Mouse (Mus musculus): Measurements from ENCODE around the gene Lrmda. TPM values are rescaled to one million over a fixed set of nuclear protein-coding genes. Genes with fewer than 3 reads are reported as not detected.

Lrmda gene
- polyA plus RNA-seq, 1 experiment from 2014 or later: 0.60 TPM

DNA sequence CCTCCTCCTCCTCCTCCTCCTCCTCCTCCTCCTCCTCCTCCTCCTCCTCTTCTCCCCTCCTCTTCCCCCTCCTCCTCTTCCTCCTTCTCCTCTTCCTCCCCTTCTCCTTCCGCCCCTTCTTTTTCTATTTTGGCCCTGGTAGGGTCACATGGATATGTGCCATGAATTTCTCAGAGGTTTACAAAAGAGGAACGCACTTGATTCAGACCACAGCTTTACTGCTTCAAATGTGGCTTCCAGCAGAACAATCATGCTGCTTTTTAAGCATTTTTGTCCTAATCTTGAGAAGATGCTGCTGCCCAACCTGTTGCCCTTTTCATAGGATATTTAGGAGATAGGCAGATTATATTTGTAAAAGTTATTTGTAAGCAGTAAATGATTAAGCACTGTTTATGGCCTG lies 903.7 kb downstream of the Lrmda start:
- Histone ChIP-seq H3K27me3 (replicated peaks) (no peaks in the 10 kb centered on the region), H3K36me3 (no peaks in the 10 kb centered on the region), H3K4me3 (no peak overlapping the region), H3K27ac (replicated peaks) (no peak overlapping the region), H3K9ac (no peak overlapping the region), H3K4me1 (no peaks in the 10 kb centered on the region), H3K9me3 (no peaks in the 10 kb centered on the region), H3K4me2 (no peak overlapping the region)
- no peak for ATAC-seq (ENCODE audit: extremely low read depth, insufficient number of reproducible peaks, low FRiP score, low TSS enrichment)
- 67% methylated on average over 1 of the region's 2 CpGs for WGBS

DNA sequence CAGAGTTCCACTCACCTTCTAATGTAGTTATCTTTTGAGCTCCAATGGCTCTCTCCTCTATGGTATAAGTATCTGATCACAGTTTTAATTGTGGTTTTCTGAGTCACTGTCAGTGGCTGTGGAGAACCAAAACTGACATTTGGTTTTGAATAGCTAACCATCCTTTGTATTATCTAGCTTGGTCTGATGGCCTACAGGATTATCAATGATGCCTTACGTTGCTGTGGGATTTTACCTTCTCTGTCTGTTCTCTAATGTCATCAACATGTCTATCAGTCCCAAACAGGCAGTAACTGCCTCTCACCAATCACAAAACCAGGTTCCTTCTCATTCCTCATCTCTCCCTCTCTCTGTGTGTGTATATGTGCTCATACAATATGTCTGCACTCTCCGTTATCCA lies 908.8 kb downstream of the Lrmda start:
- H3K4me3 ChIP-seq: no peak overlapping the region
- H3K36me3 ChIP-seq: no peaks in the 10 kb centered on the region
- H3K4me2 ChIP-seq: no peak overlapping the region
- H3K27me3 ChIP-seq (replicated peaks): no peaks in the 10 kb centered on the region
- no peaks in the 10 kb centered on the region for H3K9me3 ChIP-seq
- no peak for ATAC-seq (ENCODE audit: extremely low read depth, insufficient number of reproducible peaks, low FRiP score, low TSS enrichment)
- no peak overlapping the region for H3K9ac ChIP-seq
- WGBS: 81% methylated on average over 2 of the region's 2 CpGs
- H3K4me1 ChIP-seq: 0 out of 2 replicates have a peak, but pooled peaks cover 5% of the 10 kb centered on the region
- H3K27ac ChIP-seq (replicated peaks): no peak overlapping the region

DNA sequence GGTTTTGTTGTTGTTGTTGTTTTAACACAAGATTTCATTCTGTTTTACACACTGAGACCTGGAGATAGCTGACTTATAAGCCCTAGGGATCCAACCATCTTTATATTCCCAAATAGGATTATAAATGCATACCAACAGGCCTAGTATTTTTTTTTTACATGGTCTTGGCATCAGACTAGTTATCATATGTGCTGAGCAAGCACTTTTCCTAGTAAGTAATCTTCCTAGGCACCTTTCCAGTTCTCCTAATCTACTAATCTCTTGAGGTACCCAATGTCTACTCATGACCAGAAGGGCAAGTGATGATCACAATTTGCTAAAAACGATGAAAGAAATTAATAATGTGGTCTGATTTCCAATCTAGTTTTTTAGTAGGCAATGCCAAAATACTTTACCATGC lies 909.2 kb downstream of the Lrmda start:
- 0 out of 2 replicates have a peak, but pooled peaks cover 5% of the 10 kb centered on the region for H3K4me1 ChIP-seq
- no peak overlapping the region for H3K4me2 ChIP-seq
- no peak overlapping the region for H3K4me3 ChIP-seq
- no peak overlapping the region for H3K9ac ChIP-seq
- H3K27me3 ChIP-seq (replicated peaks): no peaks in the 10 kb centered on the region
- no peaks in the 10 kb centered on the region for H3K9me3 ChIP-seq
- WGBS: 78% methylated on average over 1 of the region's 1 CpGs
- ATAC-seq (ENCODE audit: extremely low read depth, insufficient number of reproducible peaks, low FRiP score, low TSS enrichment): no peak
- H3K36me3 ChIP-seq: no peaks in the 10 kb centered on the region
- no peak overlapping the region for H3K27ac ChIP-seq (replicated peaks)

DNA sequence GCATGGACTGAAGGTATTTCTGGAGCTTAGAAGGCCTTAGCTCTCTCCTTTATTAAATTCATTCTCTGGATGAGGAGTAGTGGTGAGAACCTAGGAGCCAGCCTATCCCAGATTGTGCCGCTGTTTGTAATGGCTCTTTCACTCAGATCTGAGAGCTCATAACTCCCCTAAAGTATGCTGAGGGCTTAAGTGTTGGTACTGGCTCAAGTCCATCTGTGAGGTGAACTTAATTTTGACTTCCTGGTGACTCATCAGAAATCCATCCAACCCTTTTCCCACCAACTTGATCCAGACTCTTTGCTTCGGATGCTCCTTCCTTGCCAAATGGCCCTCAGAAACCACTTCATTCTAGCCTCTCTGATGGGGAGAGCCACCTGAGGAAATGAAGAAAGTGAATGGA lies 910.1 kb downstream of the Lrmda start:
- no peak overlapping the region for H3K4me2 ChIP-seq
- ATAC-seq (ENCODE audit: extremely low read depth, insufficient number of reproducible peaks, low FRiP score, low TSS enrichment): no peak
- H3K9me3 ChIP-seq: no peaks in the 10 kb centered on the region
- H3K4me3 ChIP-seq: no peak overlapping the region
- 58% methylated on average over 2 of the region's 2 CpGs for WGBS
- 0 out of 2 replicates have a peak, but pooled peaks cover 5% of the 10 kb centered on the region for H3K4me1 ChIP-seq
- no peak overlapping the region for H3K27ac ChIP-seq (replicated peaks)
- no peaks in the 10 kb centered on the region for H3K27me3 ChIP-seq (replicated peaks)
- H3K36me3 ChIP-seq: no peaks in the 10 kb centered on the region
- H3K9ac ChIP-seq: no peak overlapping the region

DNA sequence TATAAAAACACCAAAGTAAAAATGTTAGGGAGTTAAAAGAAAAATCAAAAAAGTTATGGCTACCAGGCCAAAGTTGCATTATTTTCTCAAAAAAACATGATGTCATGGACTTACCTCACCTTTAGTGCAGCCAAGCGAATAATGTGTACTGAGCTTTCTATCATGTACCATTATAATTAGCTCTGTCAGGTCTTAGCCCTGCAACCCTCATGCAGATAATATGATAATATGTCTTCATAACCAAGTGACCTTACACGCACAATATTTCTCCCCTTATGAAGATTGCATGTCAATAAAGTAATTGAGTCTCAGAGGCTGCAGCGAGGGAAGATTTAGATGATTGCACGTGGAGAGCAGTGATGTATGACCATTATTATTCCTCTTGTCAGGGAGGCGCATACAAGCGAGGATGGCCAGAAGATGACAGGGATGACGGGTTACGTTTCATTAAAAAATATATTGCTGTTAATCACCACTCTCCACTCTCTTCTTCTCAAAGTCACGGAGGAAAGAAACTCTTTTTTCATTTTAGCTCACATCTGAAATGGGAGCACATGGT lies 911.1 kb downstream of the Lrmda start:
- H3K36me3 ChIP-seq: no peaks in the 10 kb centered on the region
- no peak overlapping the region for H3K4me3 ChIP-seq
- 77% methylated on average over 9 of the region's 9 CpGs for whole genome bisulfite sequencing
- ATAC-seq (ENCODE audit: extremely low read depth, insufficient number of reproducible peaks, low FRiP score, low TSS enrichment): no peak
- H3K9me3 ChIP-seq: no peaks in the 10 kb centered on the region
- 0 out of 2 replicates have a peak, but pooled peaks cover 5% of the 10 kb centered on the region for H3K4me1 ChIP-seq
- H3K27me3 ChIP-seq (replicated peaks): no peaks in the 10 kb centered on the region
- H3K27ac ChIP-seq (replicated peaks): no peak overlapping the region
- no peak overlapping the region for H3K4me2 ChIP-seq
- H3K9ac ChIP-seq: no peak overlapping the region

DNA sequence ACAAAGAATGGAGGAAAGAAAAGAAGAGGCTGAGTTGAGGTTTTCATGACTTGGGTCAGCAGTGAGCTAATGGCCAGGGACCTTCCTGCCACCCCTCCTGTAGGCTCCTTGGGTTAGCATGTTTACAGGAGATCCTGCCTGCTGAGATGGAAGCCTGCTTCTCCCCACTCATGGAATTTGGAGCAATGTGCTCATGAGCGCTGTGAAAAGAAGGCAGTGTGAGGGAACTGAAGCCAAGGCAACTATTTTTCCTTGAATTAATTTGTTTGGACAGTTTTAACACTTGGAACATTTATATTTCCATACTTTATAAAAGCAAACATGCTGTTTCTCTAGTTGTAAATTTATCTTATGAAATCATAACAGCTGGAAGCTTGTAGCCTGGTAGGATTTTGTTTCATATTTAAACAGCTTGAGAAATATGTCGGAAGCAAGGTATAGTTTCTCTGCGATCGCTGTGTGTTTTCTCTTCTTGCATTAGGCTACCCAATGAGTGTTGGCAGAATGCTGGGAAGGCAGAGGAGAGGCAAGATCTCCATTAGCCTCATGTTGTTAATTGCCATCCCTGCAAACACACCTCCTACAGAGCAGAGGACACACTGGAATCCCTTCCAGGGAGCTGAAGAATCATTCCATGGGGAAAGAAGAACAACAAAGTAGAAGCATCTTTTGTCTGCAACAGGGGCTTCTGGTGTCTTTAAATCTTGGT lies 911.8 kb downstream of the Lrmda start:
- H3K36me3 ChIP-seq: no peaks in the 10 kb centered on the region
- no peak overlapping the region for H3K4me2 ChIP-seq
- 0 out of 2 replicates have a peak, but pooled peaks cover 5% of the 10 kb centered on the region for H3K4me1 ChIP-seq
- no peak overlapping the region for H3K4me3 ChIP-seq
- H3K27me3 ChIP-seq (replicated peaks): no peaks in the 10 kb centered on the region
- no peak overlapping the region for H3K9ac ChIP-seq
- no peak for ATAC-seq (ENCODE audit: extremely low read depth, insufficient number of reproducible peaks, low FRiP score, low TSS enrichment)
- H3K27ac ChIP-seq (replicated peaks): no peak overlapping the region
- WGBS: 73% methylated on average over 4 of the region's 4 CpGs
- H3K9me3 ChIP-seq: no peaks in the 10 kb centered on the region

DNA sequence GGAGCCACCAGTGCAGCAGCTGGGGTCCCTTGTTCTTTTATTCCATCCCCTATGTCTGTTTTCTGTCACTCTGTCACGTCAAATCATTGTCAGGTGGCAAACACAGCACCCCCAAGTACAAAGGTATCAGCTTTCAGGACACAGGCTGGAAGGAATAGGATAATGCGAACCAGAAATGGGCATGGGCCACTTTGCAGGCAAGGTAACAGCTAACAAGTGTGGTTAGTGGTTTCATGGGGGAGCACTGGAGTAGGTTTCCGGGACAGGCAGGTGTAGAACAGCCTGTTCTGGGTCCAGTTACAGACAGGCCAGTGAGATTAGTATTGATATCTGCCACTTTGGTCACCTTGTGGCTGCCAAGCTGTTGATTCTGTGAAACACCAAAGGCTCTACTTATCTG lies 917.2 kb downstream of the Lrmda start:
- Histone ChIP-seq H3K4me2 (no peak overlapping the region), H3K27ac (replicated peaks) (no peak overlapping the region), H3K36me3 (no peaks in the 10 kb centered on the region), H3K9ac (no peak overlapping the region), H3K9me3 (no peaks in the 10 kb centered on the region), H3K4me3 (no peak overlapping the region), H3K4me1 (peaks cover 5% of the 10 kb centered on the region), H3K27me3 (replicated peaks) (no peaks in the 10 kb centered on the region)
- ATAC-seq (ENCODE audit: extremely low read depth, insufficient number of reproducible peaks, low FRiP score, low TSS enrichment): no peak
- 49% methylated on average over 3 of the region's 3 CpGs for WGBS

DNA sequence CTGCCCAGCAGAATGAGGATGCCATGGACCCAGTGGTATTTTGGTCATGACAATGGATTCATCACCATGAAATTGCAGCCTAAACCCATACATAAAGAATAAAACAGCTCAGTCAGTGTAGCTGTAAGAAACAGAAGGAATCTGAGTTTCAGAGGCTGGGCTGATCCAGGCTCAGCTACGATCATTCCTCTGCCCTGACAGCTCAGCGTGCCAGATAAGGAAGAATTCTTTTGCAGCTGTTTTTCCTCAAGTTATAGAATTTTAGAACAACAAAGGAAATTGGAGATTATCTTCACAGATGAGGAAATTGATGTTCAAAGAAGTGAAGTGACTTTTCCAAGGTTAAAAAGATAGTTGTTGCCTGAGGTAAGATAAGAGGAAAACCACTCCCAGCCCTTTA lies 921.1 kb downstream of the Lrmda start:
- Histone ChIP-seq H3K4me2 (no peak overlapping the region), H3K27ac (replicated peaks) (no peak overlapping the region), H3K4me3 (no peak overlapping the region), H3K9me3 (no peaks in the 10 kb centered on the region), H3K9ac (no peak overlapping the region), H3K4me1 (peaks cover 5% of the 10 kb centered on the region), H3K36me3 (no peaks in the 10 kb centered on the region), H3K27me3 (replicated peaks) (no peaks in the 10 kb centered on the region)
- no peak for ATAC-seq (ENCODE audit: extremely low read depth, insufficient number of reproducible peaks, low FRiP score, low TSS enrichment)
- WGBS: 23% methylated on average over 2 of the region's 2 CpGs

DNA sequence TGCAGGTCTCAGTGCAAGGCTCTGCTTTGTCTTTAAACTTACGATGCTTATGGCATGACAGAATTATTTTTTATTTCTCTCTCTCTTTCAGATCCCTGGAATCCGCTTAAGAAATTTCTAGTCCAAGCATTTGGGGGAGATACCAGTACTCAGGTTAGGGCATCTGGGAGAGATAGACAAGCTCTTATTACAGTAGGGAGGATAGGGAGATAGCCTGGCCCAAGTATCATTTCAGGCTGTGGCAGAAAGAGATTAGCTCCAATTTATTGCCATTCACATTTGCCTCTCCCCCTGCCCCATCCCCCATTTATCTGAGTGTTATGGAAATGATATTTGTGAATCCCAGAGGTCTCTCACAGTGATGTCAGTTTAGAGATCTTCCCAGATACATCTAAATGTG lies 923.1 kb downstream of the Lrmda start:
- WGBS: 75% methylated on average over 2 of the region's 2 CpGs
- H3K9me3 ChIP-seq: no peaks in the 10 kb centered on the region
- no peak overlapping the region for H3K4me2 ChIP-seq
- ATAC-seq (ENCODE audit: extremely low read depth, insufficient number of reproducible peaks, low FRiP score, low TSS enrichment): no peak
- H3K4me1 ChIP-seq: peaks cover 5% of the 10 kb centered on the region
- no peak overlapping the region for H3K9ac ChIP-seq
- H3K36me3 ChIP-seq: no peaks in the 10 kb centered on the region
- H3K27ac ChIP-seq (replicated peaks): no peak overlapping the region
- H3K27me3 ChIP-seq (replicated peaks): no peaks in the 10 kb centered on the region
- no peak overlapping the region for H3K4me3 ChIP-seq

DNA sequence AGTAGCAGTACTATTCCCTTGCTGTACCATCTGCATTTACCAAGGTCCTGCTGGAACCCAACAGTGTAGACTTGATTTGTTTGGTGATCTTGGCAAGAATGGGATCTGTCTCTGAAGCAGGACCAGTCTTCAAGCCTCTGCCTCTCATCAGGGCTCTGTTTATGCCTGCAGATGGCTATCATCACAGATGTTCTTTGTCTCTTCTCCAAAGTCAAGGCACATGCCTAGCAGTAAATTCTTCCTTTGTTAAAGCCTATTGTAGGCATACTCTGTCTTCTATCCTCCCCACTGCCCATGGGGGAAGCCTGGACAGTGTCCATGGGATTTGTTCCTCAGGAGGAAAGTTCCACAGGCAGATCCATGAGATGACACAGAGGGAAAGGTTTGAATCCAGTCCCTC lies 930.0 kb downstream of the Lrmda start:
- Histone ChIP-seq H3K4me1 (no peaks in the 10 kb centered on the region), H3K9me3 (no peaks in the 10 kb centered on the region), H3K36me3 (no peaks in the 10 kb centered on the region), H3K9ac (no peak overlapping the region), H3K4me2 (no peak overlapping the region), H3K27me3 (replicated peaks) (0 out of 2 replicates have a peak, but pooled peaks cover 2% of the 10 kb centered on the region), H3K27ac (replicated peaks) (no peak overlapping the region), H3K4me3 (no peak overlapping the region)
- ATAC-seq (ENCODE audit: extremely low read depth, insufficient number of reproducible peaks, low FRiP score, low TSS enrichment): no peak

DNA sequence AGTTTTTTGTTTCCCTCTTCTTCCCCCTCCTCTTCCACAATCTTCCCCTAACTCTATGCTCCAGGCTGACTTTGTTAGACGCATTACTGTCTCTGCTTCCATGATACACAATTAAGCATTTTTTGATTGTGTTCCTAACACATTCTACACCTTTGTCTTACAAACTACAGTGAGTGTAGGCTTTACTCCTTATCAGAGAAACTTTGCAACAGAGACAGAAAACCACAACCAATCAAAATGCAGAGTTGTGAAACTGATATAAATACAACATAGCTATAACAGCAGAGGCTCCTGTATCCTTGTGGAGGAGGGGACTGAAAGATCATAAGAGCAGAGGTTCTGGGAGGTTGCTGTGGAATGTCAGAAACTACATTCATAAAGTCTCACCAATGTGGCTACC lies 933.5 kb downstream of the Lrmda start:
- no peak for ATAC-seq (ENCODE audit: extremely low read depth, insufficient number of reproducible peaks, low FRiP score, low TSS enrichment)
- H3K4me1 ChIP-seq: no peaks in the 10 kb centered on the region
- no peaks in the 10 kb centered on the region for H3K9me3 ChIP-seq
- 0 out of 2 replicates have a peak, but pooled peaks cover 2% of the 10 kb centered on the region for H3K27me3 ChIP-seq (replicated peaks)
- no peak overlapping the region for H3K9ac ChIP-seq
- H3K27ac ChIP-seq (replicated peaks): no peak overlapping the region
- H3K4me3 ChIP-seq: no peak overlapping the region
- H3K36me3 ChIP-seq: no peaks in the 10 kb centered on the region
- no peak overlapping the region for H3K4me2 ChIP-seq
- 70% methylated on average over 1 of the region's 1 CpGs for WGBS

DNA sequence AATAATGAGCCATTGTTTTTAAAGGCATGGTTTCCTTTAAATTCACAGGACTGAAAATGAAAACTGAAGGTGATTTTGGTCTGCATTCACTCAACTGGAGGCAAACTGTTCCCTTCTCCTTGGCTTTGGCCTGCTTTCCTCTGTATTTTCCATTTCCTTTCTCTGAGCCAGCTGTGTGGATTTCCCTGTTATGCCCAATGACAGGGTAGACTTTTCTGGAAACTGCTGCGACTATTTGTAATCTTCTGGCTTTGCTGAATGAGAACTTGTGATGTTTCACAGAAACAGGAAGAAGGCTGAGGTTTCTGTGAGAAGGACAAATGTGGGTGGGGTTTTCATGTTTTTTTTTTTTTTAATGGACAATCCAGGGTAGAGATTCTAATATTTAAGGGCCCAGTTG lies 940.7 kb downstream of the Lrmda start:
- 47% methylated on average over 1 of the region's 1 CpGs for WGBS
- H3K36me3 ChIP-seq: no peaks in the 10 kb centered on the region
- H3K27ac ChIP-seq (replicated peaks): 0 out of 2 replicates have a peak overlapping the region, but pooled peaks have one; percentile 12

More for the DNA sequence above, 940.7 kb downstream of the Lrmda start:
- H3K4me3 ChIP-seq: no peak overlapping the region
- H3K27me3 ChIP-seq (replicated peaks): no peaks in the 10 kb centered on the region
- H3K4me2 ChIP-seq: no peak overlapping the region
- H3K4me1 ChIP-seq: no peaks in the 10 kb centered on the region
- no peak overlapping the region for H3K9ac ChIP-seq
- no peak for ATAC-seq (ENCODE audit: extremely low read depth, insufficient number of reproducible peaks, low FRiP score, low TSS enrichment)
- no peaks in the 10 kb centered on the region for H3K9me3 ChIP-seq
